Mouse (Mus musculus) lung, postnatal 0 days (tissue): ENCODE results near the gene Zfp706.

Experiments used
- CTCF ChIP-seq: IDR thresholded peaks from 2 replicates; pipeline ENCODE4 v1.5.1; 2016; ENCODE audit warnings: antibody characterized with exemption, mild to moderate bottlenecking
- EP300 ChIP-seq: IDR thresholded peaks from 2 replicates; pipeline ENCODE4 v1.6.1; 2016; ENCODE audit warnings: antibody characterized with exemption, mild to moderate bottlenecking, control low read depth

- TF ChIP-seq CTCF (no peak), EP300 (no peak)
These were observed 20.2 kb downstream of the Zfp706 start for GRCm38 (mm10) chr15:36987211-36987877.
